Mouse (Mus musculus): ENCODE data around the gene Mtmr12. TPM values are rescaled to one million over a fixed set of nuclear protein-coding genes. Genes with fewer than 3 reads are reported as not detected.
"Not testable (repeated sequence)": the region's sequence is repeated elsewhere in the genome, so short reads cannot be mapped to it uniquely, and the experiment has no call there.

Mtmr12 gene
- polyA plus RNA-seq, 1 experiment = 25.9 TPM

DNA sequence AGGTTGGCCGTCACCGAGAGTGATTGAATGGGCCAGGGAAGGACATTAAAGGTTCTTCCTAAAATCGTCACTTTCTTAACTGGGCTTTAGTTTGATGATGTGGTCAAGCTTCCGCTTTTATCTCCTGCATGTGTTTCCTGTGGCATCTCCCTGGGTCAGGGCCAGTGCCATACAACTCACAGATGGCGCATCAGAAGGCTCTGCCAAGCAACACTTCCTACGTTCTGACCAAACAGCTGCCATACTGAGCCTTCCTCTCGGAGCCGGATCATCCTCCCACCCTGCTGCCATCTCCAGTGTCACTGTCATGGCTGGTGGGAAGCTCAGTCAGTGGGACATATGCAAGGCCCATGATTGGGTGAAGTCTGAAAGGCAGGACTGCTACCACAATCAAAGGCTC is 6.7 kb downstream of the Mtmr12 start:
- TF ChIP-seq POLR2A (IDR thresholded peaks at IDR 0.05; ENCODE audit: borderline replicate concordance, extremely low read depth, low read depth, low read length) (no peak), CTCF (IDR thresholded peaks at IDR 0.05; ENCODE audit: insufficient read depth, low read length) (no peak)
- WGBS = 45% methylated on average over 8 of the region's 8 CpGs
- H3K4me3 ChIP-seq (replicated peaks; ENCODE audit: extremely low read depth, low read depth, low read length) = no peak overlapping the region
- no peak for DNase-seq
- peaks cover 23% of the 10 kb centered on the region for H3K4me1 ChIP-seq (ENCODE audit: control insufficient read depth, insufficient read depth, low read length)

DNA sequence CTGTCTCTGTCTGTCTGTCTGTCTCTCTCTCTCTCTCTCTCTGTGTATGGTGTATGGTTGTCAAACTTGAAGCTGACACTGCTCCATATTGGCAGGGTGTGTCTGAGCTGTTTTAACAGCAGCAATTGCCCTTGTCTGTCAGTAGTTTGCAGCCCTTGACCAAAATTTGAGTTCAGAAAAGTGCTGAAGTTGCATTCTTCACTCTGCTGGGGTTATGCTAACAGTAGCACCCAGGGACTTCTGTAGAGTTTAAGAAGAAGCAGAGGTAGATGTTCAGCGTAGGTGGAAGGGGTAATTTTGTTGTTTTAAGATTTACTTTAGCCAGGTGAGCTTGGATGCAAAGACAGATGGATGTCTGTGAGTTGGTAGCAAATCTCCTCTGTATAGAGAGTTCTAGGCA is 7.4 kb downstream of the Mtmr12 start:
- no peak for TF ChIP-seq POLR2A (IDR thresholded peaks at IDR 0.05; ENCODE audit: borderline replicate concordance, extremely low read depth, low read depth, low read length)
- TF ChIP-seq CTCF (IDR thresholded peaks at IDR 0.05; ENCODE audit: insufficient read depth, low read length) = no peak
- WGBS = 92% methylated on average over 1 of the region's 1 CpGs
- Histone ChIP-seq H3K4me3 (replicated peaks; ENCODE audit: extremely low read depth, low read depth, low read length) (no peak overlapping the region), H3K4me1 (ENCODE audit: control insufficient read depth, insufficient read depth, low read length) (peaks cover 20% of the 10 kb centered on the region)
- no peak for DNase-seq

DNA sequence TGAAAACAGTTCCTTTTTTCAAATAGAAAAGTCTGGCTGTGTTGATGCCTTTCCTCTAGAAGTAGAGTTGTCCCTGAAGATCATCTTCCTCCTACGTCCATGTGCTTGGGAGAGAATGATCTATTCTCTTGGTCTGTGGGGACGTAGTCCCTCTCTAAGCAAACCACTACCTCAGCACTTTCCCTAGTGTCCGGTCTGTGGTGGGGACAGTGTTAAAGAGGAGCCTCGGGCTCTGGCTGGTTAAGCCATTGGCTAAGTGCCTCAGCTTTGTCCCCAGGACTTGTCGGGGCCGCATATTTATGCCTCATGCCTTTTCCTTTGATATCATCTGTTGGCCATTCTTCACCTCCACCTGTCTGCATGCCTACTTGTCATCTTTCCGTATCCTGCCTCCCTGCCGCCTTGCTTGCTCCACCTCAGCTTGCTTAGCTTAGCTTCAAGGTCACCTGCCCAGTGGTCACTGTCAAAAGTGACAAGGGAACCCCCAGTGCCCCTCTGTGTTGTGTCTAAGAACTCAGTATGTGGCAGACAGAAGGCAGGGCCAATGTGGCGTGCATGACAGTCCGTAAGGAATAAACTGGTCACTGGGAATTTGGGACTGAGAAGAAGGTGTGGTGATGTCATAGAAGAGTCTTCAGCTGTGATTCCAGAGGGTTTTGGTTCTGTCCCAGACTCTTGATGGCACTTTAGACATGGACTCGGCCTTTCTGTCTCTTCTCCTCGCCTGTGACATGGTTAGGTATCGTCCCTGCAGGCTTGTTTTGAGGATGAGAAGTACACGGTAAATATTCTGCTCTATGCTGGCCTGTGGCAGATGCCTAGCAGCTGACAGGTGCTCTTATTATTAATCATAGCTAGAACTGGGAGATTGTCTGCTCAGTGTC is 9.9 kb downstream of the Mtmr12 start:
- 73% methylated on average over 14 of the region's 14 CpGs for WGBS
- peaks cover 18% of the 10 kb centered on the region for H3K4me1 ChIP-seq (ENCODE audit: control insufficient read depth, insufficient read depth, low read length)
- no peak overlapping the region for H3K4me3 ChIP-seq (replicated peaks; ENCODE audit: extremely low read depth, low read depth, low read length)

DNA sequence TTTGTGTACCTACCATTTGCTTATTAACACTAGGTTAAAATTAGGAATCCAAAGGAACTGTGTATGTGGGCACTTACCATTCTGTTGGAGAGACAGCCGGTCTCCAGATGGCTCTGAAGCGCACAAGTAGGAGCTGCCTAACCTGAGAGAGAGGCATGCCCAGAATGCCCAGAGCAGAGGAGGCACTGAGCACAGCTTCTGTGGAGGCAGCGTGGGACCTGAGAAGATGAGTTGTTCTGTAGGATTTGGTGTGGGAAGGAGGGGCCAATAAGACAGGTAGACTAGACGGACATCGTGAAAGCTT is 10.5 kb downstream of the Mtmr12 start:
- no peak for TF ChIP-seq CTCF (IDR thresholded peaks at IDR 0.05; ENCODE audit: insufficient read depth, low read length)
- TF ChIP-seq POLR2A (IDR thresholded peaks at IDR 0.05; ENCODE audit: borderline replicate concordance, extremely low read depth, low read depth, low read length) = no peak
- DNase-seq = no peak
- H3K4me1 ChIP-seq (ENCODE audit: control insufficient read depth, insufficient read depth, low read length) = peaks cover 18% of the 10 kb centered on the region
- WGBS = 89% methylated on average over 5 of the region's 5 CpGs
- no peak overlapping the region for H3K4me3 ChIP-seq (replicated peaks; ENCODE audit: extremely low read depth, low read depth, low read length)

More for the DNA sequence above, 9.9 kb downstream of the Mtmr12 start:
- TF ChIP-seq POLR2A (IDR thresholded peaks at IDR 0.05; ENCODE audit: borderline replicate concordance, extremely low read depth, low read depth, low read length) = no peak
- no peak for TF ChIP-seq CTCF (IDR thresholded peaks at IDR 0.05; ENCODE audit: insufficient read depth, low read length)
- no peak for DNase-seq

DNA sequence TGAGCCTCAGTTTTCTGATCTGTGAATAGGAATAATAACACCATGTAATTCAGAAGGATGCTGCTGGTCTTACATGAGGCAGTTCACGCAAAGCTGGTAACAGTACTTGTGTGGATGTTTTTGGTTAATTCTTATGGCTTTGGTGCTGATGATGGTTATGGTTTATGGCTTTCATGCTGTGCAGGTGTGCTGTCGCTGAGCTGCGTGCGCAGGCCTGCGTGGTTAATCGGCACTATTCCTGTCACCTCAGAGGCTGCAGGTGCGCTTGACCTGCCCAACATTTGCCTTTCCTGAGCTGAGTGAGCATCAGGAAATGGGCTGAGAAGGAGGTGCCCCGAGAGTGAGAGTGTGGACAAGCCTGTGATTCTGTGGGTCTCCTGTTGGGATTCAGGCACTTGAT is 11.3 kb downstream of the Mtmr12 start:
- TF ChIP-seq POLR2A (IDR thresholded peaks at IDR 0.05; ENCODE audit: borderline replicate concordance, extremely low read depth, low read depth, low read length) (no peak), CTCF (IDR thresholded peaks at IDR 0.05; ENCODE audit: insufficient read depth, low read length) (no peak)
- 90% methylated on average over 8 of the region's 8 CpGs for WGBS
- peaks cover 19% of the 10 kb centered on the region for H3K4me1 ChIP-seq (ENCODE audit: control insufficient read depth, insufficient read depth, low read length)
- H3K4me3 ChIP-seq (replicated peaks; ENCODE audit: extremely low read depth, low read depth, low read length) = no peak overlapping the region
- no peak for DNase-seq

DNA sequence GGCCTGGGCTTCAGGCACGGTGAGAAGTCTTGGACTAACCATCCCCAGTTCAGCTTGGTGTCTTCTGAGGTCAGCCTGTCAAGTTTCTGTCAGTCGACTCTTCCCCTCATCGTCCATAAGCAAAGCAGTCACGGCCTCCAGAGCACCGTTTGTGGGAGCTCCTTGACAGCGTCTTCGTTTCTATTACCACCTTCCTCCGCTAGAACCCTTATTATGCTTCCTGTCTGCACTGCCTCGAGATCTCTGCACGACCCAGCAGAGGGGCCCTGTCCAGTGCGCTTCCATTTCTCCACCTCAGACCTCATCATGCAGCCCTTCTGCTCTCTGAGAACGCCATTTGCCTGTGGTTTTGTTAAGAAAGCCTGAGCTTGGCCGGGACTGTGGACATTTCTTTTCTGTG is 12.0 kb downstream of the Mtmr12 start:
- Histone ChIP-seq H3K4me3 (replicated peaks; ENCODE audit: extremely low read depth, low read depth, low read length) (no peak overlapping the region), H3K4me1 (ENCODE audit: control insufficient read depth, insufficient read depth, low read length) (peaks cover 16% of the 10 kb centered on the region)
- WGBS = 62% methylated on average over 13 of the region's 13 CpGs
- TF ChIP-seq CTCF (IDR thresholded peaks at IDR 0.05; ENCODE audit: insufficient read depth, low read length) = no peak
- no peak for TF ChIP-seq POLR2A (IDR thresholded peaks at IDR 0.05; ENCODE audit: borderline replicate concordance, extremely low read depth, low read depth, low read length)
- DNase-seq = no peak

DNA sequence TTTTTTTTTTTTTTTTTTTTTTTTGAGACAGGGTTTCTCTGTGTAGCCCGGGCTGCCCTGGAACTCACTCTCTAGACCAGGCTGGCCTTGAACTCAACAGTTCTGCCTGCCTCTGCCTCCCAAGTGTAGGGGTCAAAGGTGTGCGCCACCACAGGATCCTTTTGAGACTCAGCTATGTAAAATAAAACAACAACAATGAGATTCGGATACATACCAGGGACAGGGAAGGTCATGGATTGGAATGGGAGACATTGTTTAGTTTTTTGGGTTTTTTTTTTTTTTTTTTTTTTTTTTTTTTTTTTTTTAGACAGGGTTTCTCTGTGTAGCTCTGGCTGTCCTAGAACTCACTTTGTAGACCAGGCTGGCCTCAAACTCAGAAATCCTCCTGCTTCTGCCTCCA is 12.5 kb downstream of the Mtmr12 start:
- H3K4me1 ChIP-seq (ENCODE audit: control insufficient read depth, insufficient read depth, low read length) = peaks cover 14% of the 10 kb centered on the region
- not testable (repeated sequence) for H3K4me3 ChIP-seq (replicated peaks; ENCODE audit: extremely low read depth, low read depth, low read length); DNase-seq
- 82% methylated on average over 3 of the region's 3 CpGs for WGBS

DNA sequence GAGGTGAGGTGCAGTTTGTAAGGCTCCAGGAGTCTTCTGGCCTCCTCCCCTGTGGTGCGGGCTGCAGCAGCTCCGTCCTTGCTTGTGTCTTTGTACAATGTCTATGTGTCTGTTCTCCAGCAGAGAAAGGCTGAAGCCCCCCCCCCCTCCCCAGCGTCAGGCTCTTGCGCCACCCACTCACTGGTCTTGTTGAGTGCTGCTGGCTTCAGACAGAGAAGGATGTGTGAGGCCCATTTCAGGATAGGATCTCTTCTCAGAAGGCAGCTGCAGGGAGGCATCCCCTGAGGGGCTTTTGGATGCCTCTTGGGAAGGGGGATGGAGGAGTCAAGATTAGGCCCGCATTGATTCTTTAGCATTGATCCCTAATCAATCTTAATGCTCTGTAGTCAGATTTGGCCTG is 13.0 kb downstream of the Mtmr12 start:
- H3K4me3 ChIP-seq (replicated peaks; ENCODE audit: extremely low read depth, low read depth, low read length) = no peak overlapping the region
- no peak for DNase-seq
- no peak for TF ChIP-seq CTCF (IDR thresholded peaks at IDR 0.05; ENCODE audit: insufficient read depth, low read length)
- TF ChIP-seq POLR2A (IDR thresholded peaks at IDR 0.05; ENCODE audit: borderline replicate concordance, extremely low read depth, low read depth, low read length) = no peak
- peaks cover 16% of the 10 kb centered on the region for H3K4me1 ChIP-seq (ENCODE audit: control insufficient read depth, insufficient read depth, low read length)
- 72% methylated on average over 5 of the region's 5 CpGs for WGBS

DNA sequence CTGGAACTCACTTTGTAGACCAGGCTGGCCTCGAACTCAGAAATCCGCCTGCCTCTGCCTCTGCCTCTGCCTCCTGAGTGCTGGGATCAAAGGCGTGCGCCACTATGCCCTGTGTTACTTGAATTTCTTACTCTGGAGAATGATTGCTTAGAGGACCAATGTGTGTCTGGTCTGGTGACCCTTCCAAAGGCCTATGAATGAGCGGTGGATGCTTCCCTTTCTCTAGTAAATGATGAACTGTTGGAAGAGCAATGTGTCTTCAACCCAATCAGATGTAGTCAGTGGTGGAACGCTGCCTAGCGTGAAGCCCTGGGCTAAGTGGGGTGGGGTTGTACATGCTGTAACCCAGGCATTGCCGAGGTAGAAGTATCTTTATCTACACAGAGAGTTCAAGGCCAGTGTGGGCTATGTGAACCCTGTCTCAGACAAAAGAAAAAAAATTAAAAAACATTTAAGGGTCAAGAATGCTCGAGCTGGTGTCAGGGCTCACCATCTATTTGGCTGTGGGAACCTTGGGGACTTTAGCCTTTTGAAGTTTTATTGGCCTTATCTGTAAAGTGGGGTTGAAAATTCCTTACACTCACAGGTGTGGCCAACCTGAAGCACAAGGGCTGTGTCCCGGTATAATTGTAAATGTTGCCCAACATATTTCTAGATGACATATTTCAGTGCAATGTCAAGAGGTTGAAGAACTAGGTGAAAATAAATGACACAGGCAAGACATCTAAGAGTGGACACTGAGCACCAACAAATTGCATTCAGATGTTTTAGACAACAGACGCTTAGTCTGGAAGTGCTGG is 14.0 kb downstream of the Mtmr12 start:
- WGBS = 70% methylated on average over 11 of the region's 11 CpGs
- TF ChIP-seq CTCF (IDR thresholded peaks at IDR 0.05; ENCODE audit: insufficient read depth, low read length) (no peak), POLR2A (IDR thresholded peaks at IDR 0.05; ENCODE audit: borderline replicate concordance, extremely low read depth, low read depth, low read length) (no peak)
- peaks cover 16% of the 10 kb centered on the region for H3K4me1 ChIP-seq (ENCODE audit: control insufficient read depth, insufficient read depth, low read length)
- no peak overlapping the region for H3K4me3 ChIP-seq (replicated peaks; ENCODE audit: extremely low read depth, low read depth, low read length)
- no peak for DNase-seq

DNA sequence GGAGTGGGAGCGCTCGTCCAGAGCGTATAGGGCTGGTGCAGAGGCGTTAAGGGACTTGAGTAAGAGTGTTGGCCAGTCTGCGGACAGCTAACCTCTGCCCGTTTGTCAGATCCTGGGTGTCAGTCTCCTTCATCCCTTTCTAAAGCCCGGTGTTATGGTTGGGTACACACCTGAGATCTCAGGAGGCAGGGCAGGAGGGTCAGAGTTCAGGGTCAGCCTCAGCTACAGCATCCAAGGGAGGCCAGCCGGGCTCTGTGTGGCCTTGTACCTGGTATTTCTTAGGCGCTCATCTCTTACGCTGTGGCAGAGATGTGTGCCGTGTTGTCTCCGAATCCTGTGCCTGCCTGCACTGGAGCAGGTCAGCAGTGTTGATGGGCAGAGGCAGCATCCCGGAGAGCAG is 16.3 kb downstream of the Mtmr12 start:
- Histone ChIP-seq H3K4me1 (ENCODE audit: control insufficient read depth, insufficient read depth, low read length) (peaks cover 22% of the 10 kb centered on the region), H3K4me3 (replicated peaks; ENCODE audit: extremely low read depth, low read depth, low read length) (no peak overlapping the region)
- no peak for DNase-seq
- 92% methylated on average over 13 of the region's 13 CpGs for WGBS
- no peak for TF ChIP-seq POLR2A (IDR thresholded peaks at IDR 0.05; ENCODE audit: borderline replicate concordance, extremely low read depth, low read depth, low read length)
- no peak for TF ChIP-seq CTCF (IDR thresholded peaks at IDR 0.05; ENCODE audit: insufficient read depth, low read length)

All from lung, adult 2 months (tissue).